Mouse (Mus musculus): ENCODE results near the gene Astl. TPM values are rescaled to one million over a fixed set of nuclear protein-coding genes. Genes with fewer than 3 reads are reported as not detected.

Gene Astl
- polyA plus RNA-seq, 1 experiment, result not detected

Other genes starting within 250 kb of the Astl start
- 0.93 and 1.1 TPM in 2 replicates for gene Ncaph, start 204.7 kb upstream of the Astl start, polyA plus RNA-seq (2012; rRNA removed)
- gene Itpripl1, start 195.2 kb upstream of the Astl start, polyA plus RNA-seq (2012; rRNA removed), result 11.6 and 14.4 TPM in 2 replicates
- 2.2 and 2.8 TPM in 2 replicates for gene 1810024B03Rik, start 130.4 kb upstream of the Astl start, polyA plus RNA-seq (2012; rRNA removed)
- gene Snrnp200, start 130.3 kb upstream of the Astl start, polyA plus RNA-seq (2012; rRNA removed), result 50.9 and 53.5 TPM in 2 replicates
- gene Ciao1, start 90.8 kb upstream of the Astl start, polyA plus RNA-seq (2012; rRNA removed), result 58.5 and 66.1 TPM in 2 replicates
- 70.6 and 74.0 TPM in 2 replicates for gene Tmem127, start 90.7 kb upstream of the Astl start, polyA plus RNA-seq (2012; rRNA removed)
- gene Stard7, start 68.4 kb upstream of the Astl start, polyA plus RNA-seq (2012; rRNA removed), result 35.5 and 38.2 TPM in 2 replicates
- gene Dusp2, start 2.5 kb upstream of the Astl start, polyA plus RNA-seq (2012; rRNA removed), result 1.8 and 2.7 TPM in 2 replicates
- gene Adra2b, start 24.6 kb downstream of the Astl start, polyA plus RNA-seq (2012; rRNA removed), result 0.54 and 1.1 TPM in 2 replicates
- gene Gpat2, start 86.6 kb downstream of the Astl start, polyA plus RNA-seq (2012; rRNA removed), result 0.32 and 0.37 TPM in 2 replicates
- 33.7 and 36.5 TPM in 2 replicates for gene Fahd2a, start 105.9 kb downstream of the Astl start, polyA plus RNA-seq (2012; rRNA removed)
- 33.4 and 35.1 TPM in 2 replicates for gene Kcnip3, start 183.5 kb downstream of the Astl start, polyA plus RNA-seq (2012; rRNA removed)
- gene Prom2, start 202.8 kb downstream of the Astl start, polyA plus RNA-seq (2012; rRNA removed), result 455 and 501 TPM in 2 replicates
- 4.1 TPM in 2 replicates for gene Zfp661, start 248.5 kb downstream of the Astl start, polyA plus RNA-seq (2012; rRNA removed)
- gene Mrps5, start 248.6 kb downstream of the Astl start, polyA plus RNA-seq (2012; rRNA removed), result 37.3 and 44.0 TPM in 2 replicates

Measured in gonadal fat pad, adult 2 months (tissue).